Comparison of ENCODE assay signal across 47 mouse cellular contexts in genomic region chr13:64479960-64480359, GRCm38 (mm10). TPM values are rescaled to one million over a fixed set of nuclear protein-coding genes. Genes with fewer than 3 reads are reported as not detected.
"Had no signal": no experiment of that assay in that cellular context is flagged by ENCODE, and none has a peak within 500 bp of the region (broad histone marks: within the 10 kb centered on the region; RNA-seq: fewer than 3 reads in every experiment).

No protein-coding gene starts in this region.

- H3K9me3 ChIP-seq: limb, embryonic 10.5 days; limb, embryonic 12.5 days; limb, embryonic 13.5 days; limb, embryonic 15.5 days; liver, embryonic 12.5 days; liver, embryonic 13.5 days; liver, embryonic 15.5 days; lung, embryonic 15.5 days; megakaryocyte, embryonic 14.5 days; midbrain, embryonic 10.5 days; midbrain, embryonic 12.5 days; midbrain, embryonic 13.5 days; midbrain, embryonic 15.5 days; neural tube, embryonic 12.5 days; neural tube, embryonic 13.5 days had no signal

- H3K4me2 ChIP-seq: limb, embryonic 12.5 days; limb, embryonic 13.5 days; limb, embryonic 15.5 days; liver, embryonic 11.5 days; liver, embryonic 12.5 days; liver, embryonic 13.5 days; liver, embryonic 15.5 days; lung, embryonic 14.5 days; lung, embryonic 15.5 days; midbrain, embryonic 11.5 days; midbrain, embryonic 12.5 days; midbrain, embryonic 13.5 days; midbrain, embryonic 15.5 days; neural tube, embryonic 12.5 days; neural tube, embryonic 13.5 days had no signal

- H3K27ac ChIP-seq: limb, embryonic 10.5 days; limb, embryonic 12.5 days; limb, embryonic 13.5 days; limb, embryonic 15.5 days; liver, embryonic 12.5 days; liver, embryonic 13.5 days; liver, embryonic 14.5 days; liver, embryonic 15.5 days; lung, embryonic 15.5 days; macrophage; midbrain, embryonic 10.5 days; midbrain, embryonic 12.5 days; midbrain, embryonic 13.5 days; midbrain, embryonic 15.5 days; neural tube, embryonic 12.5 days; neural tube, embryonic 13.5 days had no signal

- H3K4me3 ChIP-seq: limb, embryonic 10.5 days; limb, embryonic 12.5 days; limb, embryonic 13.5 days; limb, embryonic 15.5 days; liver, embryonic 12.5 days; liver, embryonic 13.5 days; liver, embryonic 15.5 days; lung, embryonic 15.5 days; megakaryocyte, embryonic 14.5 days; midbrain, embryonic 10.5 days; midbrain, embryonic 12.5 days; midbrain, embryonic 13.5 days; midbrain, embryonic 15.5 days; myocyte; neural tube, embryonic 12.5 days; neural tube, embryonic 13.5 days had no signal

- DNase-seq: left cerebral cortex, postnatal 4 days; liver; liver, embryonic 13.5 days; liver, postnatal 0 days; lung, adult 18-20 months; lung, adult 2 months; lung, postnatal 10 days; lung, postnatal 14 days; lung, postnatal 36 days; lung, postnatal 4 days; midbrain, embryonic 14.5 days had no signal

- H3K9ac ChIP-seq: limb, embryonic 12.5 days; limb, embryonic 13.5 days; limb, embryonic 15.5 days; liver, embryonic 12.5 days; liver, embryonic 13.5 days; liver, embryonic 14.5 days; liver, embryonic 15.5 days; liver, postnatal 0 days; lung, embryonic 14.5 days; lung, embryonic 15.5 days; midbrain, embryonic 12.5 days; midbrain, embryonic 13.5 days; midbrain, embryonic 15.5 days; neural tube, embryonic 12.5 days; neural tube, embryonic 13.5 days had no signal

- H3K36me3 ChIP-seq: limb, embryonic 10.5 days; limb, embryonic 12.5 days; limb, embryonic 13.5 days; limb, embryonic 15.5 days; liver, embryonic 12.5 days; liver, embryonic 13.5 days; liver, embryonic 15.5 days; lung, embryonic 15.5 days; midbrain, embryonic 10.5 days; midbrain, embryonic 12.5 days; midbrain, embryonic 13.5 days; midbrain, embryonic 15.5 days; neural tube, embryonic 12.5 days; neural tube, embryonic 13.5 days had no signal

- H3K4me1 ChIP-seq: limb, embryonic 10.5 days; limb, embryonic 12.5 days; limb, embryonic 13.5 days; limb, embryonic 15.5 days; liver, embryonic 12.5 days; liver, embryonic 13.5 days; liver, embryonic 15.5 days; lung, embryonic 15.5 days; megakaryocyte, embryonic 14.5 days; midbrain, embryonic 10.5 days; midbrain, embryonic 12.5 days; midbrain, embryonic 13.5 days; midbrain, embryonic 15.5 days; neural tube, embryonic 12.5 days; neural tube, embryonic 13.5 days had no signal

- H3K27me3 ChIP-seq: limb, embryonic 12.5 days; limb, embryonic 13.5 days; limb, embryonic 15.5 days; liver, embryonic 12.5 days; liver, embryonic 13.5 days; liver, embryonic 15.5 days; lung, embryonic 15.5 days; megakaryocyte, embryonic 14.5 days; midbrain, embryonic 12.5 days; midbrain, embryonic 13.5 days; midbrain, embryonic 15.5 days; neural tube, embryonic 12.5 days; neural tube, embryonic 13.5 days had no signal

- ATAC-seq: liver, embryonic 12.5 days; liver, postnatal 0 days; lung, postnatal 0 days; midbrain, embryonic 13.5 days; midbrain, embryonic 15.5 days; midbrain, embryonic 16.5 days had no signal

RNA-seq across cellular contexts. Expression of gene Fam240b, which starts 17.6 kb away (rescaled TPM):
- total RNA-seq: left cerebral cortex, postnatal 14 days; left cerebral cortex, postnatal 25 days; left cerebral cortex, postnatal 36 days; left cerebral cortex, postnatal 4 days; liver, adult 2 months; megakaryocyte progenitor cell, adult 5-6 weeks; megakaryocyte, adult 5-6 weeks; megakaryocyte-erythroid progenitor cell, adult 5-6 weeks; midbrain, postnatal 0 days; monocyte, adult 5-6 weeks had no signal
- polyA plus RNA-seq: limb, embryonic 10.5 days; limb, embryonic 11.5 days; limb, embryonic 12.5 days; limb, embryonic 13.5 days; limb, embryonic 14.5 days; limb, embryonic 15.5 days; liver, adult 2 months; liver, embryonic 11.5 days; liver, embryonic 12.5 days; liver, embryonic 13.5 days; liver, embryonic 14.5 days; liver, embryonic 15.5 days; liver, embryonic 16.5 days; liver, postnatal 0 days; lung, adult 2 months; lung, embryonic 14.5 days; lung, embryonic 15.5 days; lung, embryonic 16.5 days; lung, postnatal 0 days; macrophage; midbrain, embryonic 10.5 days; midbrain, embryonic 11.5 days; midbrain, embryonic 12.5 days; midbrain, embryonic 13.5 days; midbrain, embryonic 14.5 days; midbrain, embryonic 15.5 days; midbrain, postnatal 0 days; myocyte; neural tube, embryonic 11.5 days; neural tube, embryonic 12.5 days; neural tube, embryonic 13.5 days had no signal
